Mouse (Mus musculus) liver (tissue): Measurements from ENCODE around the gene Vmn1r188.
"Not testable (repeated sequence)": the region's sequence is repeated elsewhere in the genome, so short reads cannot be mapped to it uniquely, and the experiment has no call there.

ENCODE experiments used
- DNase-seq: peaks from one replicate; pipeline ENCODE4 v3.0.0-alpha.2; 2020; ENCODE audit warnings: mixed read lengths

The Vmn1r188 gene

GRCm38 (mm10) chr13:22084140-22084539 lies at the start of gene Vmn1r188:
TSS of gene Vmn1r188 (plus strand) at chr13:22084440.
- not testable (repeated sequence) for DNase-seq

DNA sequence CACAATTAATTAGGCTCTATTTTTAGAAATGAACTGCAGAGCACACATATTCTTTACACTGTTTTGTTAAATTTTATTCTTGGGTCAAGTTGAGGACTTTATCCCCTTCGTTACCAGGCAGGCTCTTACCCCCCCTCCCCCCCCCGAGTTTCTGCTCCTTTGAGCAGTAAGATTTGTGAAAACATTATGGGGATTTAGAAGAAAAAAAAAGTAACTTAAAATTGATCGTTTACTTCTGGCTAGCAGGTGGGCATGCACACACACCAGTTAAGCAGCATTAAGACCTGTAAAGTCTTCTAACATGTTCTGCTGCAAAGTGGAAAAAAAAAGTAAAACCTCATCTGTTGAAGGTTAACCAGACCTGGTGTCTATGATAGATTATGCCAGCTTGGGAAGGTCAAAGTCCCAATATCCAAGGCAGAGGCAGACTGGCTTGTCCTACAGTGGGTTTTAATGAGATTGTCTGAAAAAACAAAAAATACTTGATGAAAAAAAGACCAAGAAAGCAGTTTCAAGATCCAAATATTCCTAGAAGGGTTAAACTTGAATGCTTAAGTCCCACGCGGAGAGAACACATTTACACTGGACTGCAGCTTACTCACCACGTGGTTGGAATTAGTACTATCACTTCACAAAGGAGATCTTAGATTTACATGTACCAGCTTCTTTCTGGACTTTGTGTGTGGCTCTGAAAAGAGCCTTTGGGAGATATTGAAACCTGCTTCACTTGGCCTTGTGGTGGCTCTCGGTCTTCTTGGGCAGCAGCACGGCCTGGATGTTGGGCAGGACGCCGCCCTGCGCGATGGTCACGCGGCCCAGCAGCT lies 49.6 kb upstream of the Vmn1r188 start:
- DNase-seq = no peak

- peak; percentile 85 for DNase-seq
Measured at GRCm38 (mm10) chr13:22035267-22036148, 48.7 kb upstream of the Vmn1r188 start, which contains the start of the genes Hist1h2ah and Hist1h2bk. TSS of gene Hist1h2ah (minus strand) at chr13:22035568. TSS of gene Hist1h2bk (plus strand) at chr13:22035870.

- peak; percentile 61 for DNase-seq
Measured at GRCm38 (mm10) chr13:22036149-22036956, 47.9 kb upstream of the Vmn1r188 start.

DNA sequence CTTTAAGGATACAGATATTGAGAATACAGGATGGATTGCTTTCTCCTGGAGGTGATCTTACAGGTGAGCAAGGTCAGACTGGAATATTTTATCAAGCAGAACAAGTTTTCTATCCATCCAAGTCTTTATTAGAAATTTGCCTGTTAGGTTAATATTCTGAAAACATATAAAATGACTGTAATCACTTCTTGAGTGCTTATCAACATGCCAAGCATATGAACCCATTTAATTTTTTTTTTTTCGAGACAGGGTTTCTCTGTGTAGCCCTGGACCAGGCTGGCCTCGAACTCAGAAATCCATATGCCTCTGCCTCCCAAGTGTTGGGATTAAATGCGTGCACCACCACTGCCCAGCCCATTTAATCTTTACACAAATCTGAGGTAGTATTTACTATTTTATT lies 47.3 kb upstream of the Vmn1r188 start:
- no peak for DNase-seq

GRCm38 (mm10) chr13:22037415-22037814 lies 46.8 kb upstream of the Vmn1r188 start:
- no peak for DNase-seq

DNA sequence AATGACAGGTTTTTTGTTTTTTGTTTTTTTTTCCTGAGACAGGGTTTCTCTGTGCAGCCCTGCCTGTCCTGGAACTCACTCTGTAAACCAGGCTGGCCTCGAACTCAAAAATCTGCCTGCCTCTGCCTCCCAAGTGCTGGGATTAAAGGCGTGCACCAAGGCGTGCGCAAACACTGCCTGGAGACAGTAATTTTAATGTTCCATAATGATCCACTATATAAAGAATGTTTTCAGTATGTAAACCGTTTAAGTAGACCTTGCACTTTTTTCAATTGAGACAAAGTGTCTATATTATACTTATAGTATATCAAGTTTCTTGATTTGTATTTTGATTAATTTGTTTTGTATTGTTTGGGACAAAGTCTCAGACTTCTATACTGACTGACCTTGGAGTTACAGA lies 44.9 kb upstream of the Vmn1r188 start:
- DNase-seq = no peak

DNA sequence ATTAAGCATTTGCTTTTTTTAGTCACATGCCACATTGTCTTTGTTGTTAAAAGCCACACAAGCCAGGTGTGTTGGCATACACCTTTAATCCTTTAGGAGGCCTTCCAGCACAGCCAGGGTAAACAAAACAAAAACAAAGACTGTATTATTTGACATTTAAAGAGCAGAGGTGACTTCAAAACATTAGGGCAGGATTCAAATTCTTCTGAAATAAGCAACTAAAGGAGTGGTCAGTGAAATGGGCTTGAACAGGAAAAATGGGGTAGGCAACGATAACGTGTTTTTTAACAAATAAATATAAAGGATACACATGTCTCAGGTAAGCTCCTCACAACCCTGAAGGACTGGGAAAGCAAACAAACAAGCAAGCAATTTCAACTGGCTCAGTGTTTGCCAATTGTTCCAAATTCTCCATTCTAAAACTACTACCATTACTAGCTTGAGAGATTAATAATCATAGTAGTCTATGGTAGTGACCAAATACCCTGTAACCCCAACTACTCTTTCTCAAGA lies 44.2 kb upstream of the Vmn1r188 start:
- no peak for DNase-seq

GRCm38 (mm10) chr13:22040464-22041141 lies 43.6 kb upstream of the Vmn1r188 start:
- DNase-seq = peak; percentile 75

DNA sequence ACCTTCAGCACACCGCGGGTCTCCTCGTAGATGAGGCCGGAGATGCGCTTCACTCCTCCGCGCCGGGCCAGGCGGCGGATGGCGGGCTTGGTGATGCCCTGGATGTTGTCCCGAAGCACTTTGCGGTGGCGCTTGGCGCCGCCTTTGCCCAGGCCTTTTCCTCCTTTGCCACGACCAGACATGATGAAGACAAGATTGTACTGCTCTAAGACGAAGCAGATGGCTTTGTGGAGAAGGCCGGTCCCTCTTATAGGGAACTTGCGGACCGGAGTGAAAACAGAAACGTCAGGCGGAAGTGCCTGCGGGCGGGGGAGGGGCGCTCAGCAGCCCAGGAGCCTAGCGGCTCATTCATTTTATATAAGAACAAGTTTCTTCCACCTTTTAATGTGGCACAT lies 43.1 kb upstream of the Vmn1r188 start, which contains the start of gene Hist1h4i:
TSS of gene Hist1h4i (minus strand) at position 221 of the 395 bp plus-strand sequence.
- DNase-seq = peak; percentile 95

DNA sequence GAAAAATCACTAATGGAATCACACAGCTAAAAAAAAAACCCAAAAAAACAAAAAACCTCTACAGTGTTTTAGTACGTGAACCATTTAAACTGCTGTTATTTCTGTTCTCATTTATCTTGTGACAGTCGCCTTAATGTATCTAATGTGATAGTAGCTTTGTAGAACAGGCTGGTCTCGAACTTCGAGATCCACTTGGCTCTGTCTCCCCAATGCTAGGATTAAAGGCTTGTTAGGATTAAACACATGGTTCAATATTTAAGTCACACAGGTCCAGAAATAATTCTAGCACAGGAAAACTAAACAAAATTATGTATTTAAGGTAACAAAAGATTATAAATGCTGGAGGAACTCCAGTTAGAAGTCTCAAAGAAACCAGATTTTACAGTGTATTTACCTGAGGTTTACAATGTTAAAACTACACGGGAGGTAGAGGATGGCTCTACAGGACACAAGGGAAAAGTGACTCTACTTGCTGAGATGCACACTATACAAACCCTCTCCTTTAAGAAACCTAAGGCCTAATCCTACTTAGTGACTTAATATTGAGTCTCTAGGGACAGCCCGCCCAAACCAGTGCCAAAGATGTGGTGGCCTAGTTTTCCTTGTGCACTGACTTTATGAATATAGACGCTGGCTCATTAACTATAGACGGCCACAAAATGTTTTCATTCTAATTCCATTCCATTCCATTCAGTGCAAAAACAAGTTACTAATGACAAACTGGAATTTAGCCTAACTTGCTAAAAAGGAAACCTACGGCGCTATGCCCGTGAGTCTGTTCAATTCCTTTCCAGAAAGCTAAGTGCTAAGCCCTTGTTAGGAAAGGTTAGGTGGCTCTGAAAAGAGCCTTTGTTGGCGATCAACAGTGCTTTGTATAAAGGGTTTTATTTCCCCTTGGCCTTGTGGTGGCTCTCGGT lies 42.3 kb upstream of the Vmn1r188 start:
- peak; percentile 45 for DNase-seq

DNA sequence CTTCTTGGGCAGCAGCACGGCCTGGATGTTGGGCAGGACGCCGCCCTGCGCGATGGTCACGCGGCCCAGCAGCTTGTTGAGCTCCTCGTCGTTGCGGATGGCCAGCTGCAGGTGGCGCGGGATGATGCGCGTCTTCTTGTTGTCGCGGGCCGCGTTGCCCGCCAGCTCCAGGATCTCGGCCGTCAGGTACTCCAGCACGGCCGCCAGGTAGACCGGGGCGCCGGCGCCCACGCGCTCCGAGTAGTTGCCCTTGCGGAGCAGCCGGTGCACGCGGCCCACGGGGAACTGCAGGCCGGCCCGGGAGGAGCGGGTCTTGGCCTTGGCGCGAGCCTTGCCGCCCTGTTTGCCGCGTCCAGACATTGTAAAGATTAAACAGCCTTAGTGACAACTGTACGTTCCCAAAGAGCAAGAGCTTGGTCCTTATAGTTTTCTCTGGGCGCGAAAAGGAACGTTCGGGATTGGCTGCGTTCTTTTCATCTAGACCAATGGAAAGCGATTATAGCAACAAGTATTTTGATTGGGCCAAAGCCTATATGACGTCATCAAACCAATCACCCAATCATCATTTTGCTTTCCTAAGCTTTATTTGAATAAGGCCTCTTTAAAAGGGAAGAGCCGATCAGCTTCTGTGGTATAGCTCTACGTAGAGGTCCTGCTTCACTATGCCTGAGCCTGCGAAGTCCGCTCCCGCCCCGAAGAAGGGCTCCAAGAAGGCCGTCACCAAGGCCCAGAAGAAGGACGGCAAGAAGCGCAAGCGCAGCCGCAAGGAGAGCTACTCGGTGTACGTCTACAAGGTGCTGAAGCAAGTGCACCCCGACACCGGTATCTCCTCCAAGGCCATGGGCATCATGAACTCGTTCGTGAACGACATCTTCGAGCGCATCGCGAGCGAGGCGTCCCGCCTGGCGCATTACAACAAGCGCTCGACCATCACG lies 41.4 kb upstream of the Vmn1r188 start, which contains the start of the genes Hist1h2ag and Hist1h2bj:
TSS of gene Hist1h2ag (minus strand) at position 377 of the 935 bp plus-strand sequence.
TSS of gene Hist1h2bj (plus strand) at position 647 of the 935 bp plus-strand sequence.
- DNase-seq = peak; percentile 88

DNA sequence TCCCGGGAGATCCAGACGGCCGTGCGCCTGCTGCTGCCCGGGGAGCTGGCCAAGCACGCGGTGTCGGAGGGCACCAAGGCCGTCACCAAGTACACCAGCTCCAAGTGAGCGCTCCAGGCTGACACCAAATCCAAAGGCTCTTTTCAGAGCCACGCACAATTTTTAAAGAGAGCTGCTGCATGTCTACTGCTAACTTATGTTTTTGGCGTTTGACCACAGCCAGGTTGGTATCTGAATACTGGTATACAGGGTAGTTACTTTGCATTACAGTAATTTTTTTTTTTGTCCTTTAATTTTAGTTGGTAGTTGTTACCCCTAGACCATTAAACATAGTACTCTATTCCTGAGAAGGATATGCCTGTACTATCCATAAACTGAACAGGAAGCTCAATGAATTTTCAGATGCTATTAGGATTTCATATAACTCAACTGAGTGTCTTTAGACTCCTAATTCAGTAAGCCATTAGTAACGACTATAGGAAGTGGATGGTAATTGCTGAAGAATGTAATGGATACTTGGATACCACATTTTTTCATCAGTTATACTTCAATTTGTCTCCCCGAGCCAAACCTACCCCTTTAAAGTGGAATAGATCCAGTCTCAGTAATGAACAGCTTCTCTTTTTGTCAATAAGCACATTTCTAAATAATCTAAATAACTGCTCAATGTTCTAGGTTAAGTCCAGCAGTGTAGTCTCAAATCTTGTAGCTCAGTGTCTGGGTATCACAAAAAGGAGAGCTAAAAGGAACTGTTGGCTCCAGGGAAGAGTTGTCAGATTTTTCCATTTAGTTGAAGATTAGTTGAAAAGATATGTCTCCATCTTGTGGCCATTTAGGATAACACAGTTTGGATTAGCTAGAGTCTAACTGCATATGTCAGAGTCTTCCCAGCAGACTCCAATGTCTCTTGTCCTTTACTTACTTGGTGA lies 40.5 kb upstream of the Vmn1r188 start:
- DNase-seq = peak; percentile 55

- DNase-seq = no peak
Measured at GRCm38 (mm10) chr13:22044432-22045155, 39.6 kb upstream of the Vmn1r188 start.

GRCm38 (mm10) chr13:22045311-22045710 lies 38.9 kb upstream of the Vmn1r188 start:
- no peak for DNase-seq

DNA sequence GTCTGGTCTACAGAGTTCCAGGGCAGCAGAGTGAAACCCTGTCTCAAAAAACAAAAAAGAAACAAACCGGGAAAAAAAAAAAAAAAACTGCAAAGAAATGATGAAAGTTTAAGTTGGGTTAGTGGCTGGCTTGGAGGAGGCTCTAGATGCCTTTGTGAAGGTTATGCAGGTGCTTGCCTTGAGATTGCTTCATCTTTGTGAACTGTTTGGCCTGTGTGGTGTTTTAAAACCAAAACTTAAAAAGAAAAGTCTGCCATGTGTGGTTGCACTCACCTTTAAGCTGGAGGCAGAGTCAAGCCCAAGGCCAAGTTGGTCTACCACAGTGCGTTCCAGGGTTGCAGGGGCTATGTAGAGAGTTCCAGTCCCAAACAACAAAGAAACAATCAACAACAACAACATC lies 35.2 kb upstream of the Vmn1r188 start:
- no peak for DNase-seq

DNA sequence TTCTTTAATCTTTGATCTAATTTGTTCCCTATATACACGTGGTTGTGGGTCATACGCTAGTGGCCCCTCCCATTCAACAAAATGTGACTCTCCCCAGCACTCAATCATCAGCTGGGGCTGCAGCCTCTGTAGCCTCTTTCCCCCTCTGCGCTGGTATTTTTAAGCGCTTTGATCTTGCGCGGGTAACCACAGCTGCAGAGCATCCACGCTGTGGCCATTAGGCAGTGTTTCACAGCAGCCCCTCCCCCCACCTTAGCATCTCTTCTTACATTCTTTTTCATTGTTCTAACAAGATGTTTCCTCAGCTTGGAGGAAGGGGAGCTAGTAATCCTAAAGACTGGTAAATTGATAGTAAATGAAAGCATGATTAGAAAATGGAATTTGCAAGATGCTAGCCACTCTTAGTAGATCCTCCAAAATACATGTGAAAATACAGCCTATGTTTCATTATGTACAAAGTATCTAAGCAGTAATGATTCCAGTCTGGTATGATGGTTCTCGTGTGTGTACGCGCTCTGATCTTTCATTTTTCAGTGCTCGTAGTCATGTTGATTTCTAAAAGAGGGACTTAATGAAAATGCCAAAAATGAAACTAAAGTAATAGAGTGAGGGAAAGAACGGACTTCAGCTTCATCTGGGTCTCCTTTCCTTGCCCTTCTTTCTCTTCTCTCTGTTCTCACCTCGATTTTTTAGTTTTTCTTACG lies 34.4 kb upstream of the Vmn1r188 start:
- peak; percentile 55 for DNase-seq
